Mouse (Mus musculus): ENCODE results near the gene Sgca.

DNA sequence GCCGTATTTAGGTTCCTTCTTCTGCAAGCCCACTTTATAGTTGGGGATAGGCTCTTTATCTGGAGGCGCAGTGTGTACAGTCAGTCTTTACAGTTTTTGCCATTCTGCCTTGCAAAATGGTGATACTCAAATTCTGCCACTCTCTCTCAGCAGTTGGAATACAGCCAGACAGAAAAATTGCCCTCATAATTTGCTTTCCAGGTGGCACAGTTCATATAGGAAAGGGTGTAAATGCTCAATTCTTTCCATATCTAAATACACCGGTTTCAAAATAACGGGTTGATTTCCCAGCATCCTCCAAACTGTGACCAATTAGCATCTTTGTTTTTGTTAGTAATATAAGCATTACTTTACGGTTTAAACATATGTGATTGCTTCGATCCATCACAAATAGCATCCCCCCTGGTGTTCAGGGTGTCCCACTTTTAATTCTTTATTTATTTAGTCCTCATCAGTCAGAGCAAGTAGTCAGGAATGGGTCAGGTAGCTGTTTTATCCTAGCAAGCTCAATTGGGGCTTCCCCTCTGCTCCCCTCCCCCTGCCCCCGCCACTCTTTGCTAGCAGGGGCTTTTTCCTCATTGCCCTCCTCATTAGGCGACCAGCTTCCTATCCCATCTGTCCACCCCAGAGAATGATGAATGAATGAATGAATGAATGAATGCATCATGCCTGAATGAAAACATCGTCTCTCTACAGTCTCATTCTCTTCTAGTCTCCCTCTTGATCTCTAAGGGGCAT is 2.2 kb upstream of the Sgca start:
- TF ChIP-seq CTCF (IDR thresholded peaks at IDR 0.05; ENCODE audit: insufficient read depth, low read length) (no peak), POLR2A (IDR thresholded peaks at IDR 0.05; ENCODE audit: borderline replicate concordance, extremely low read depth, low read depth, low read length) (no peak)

All from lung, adult 2 months (tissue).